Mouse (Mus musculus): ENCODE data around the gene Ntf3. TPM values are rescaled to one million over a fixed set of nuclear protein-coding genes. Genes with fewer than 3 reads are reported as not detected.

Ntf3 gene
- polyA plus RNA-seq, 1 experiment from 2014 or later, result 0.81 TPM

GRCm38 (mm10) chr6:126155928-126156327 lies 10.8 kb downstream of the Ntf3 start:
- H3K9me3 ChIP-seq (replicated peaks), result no peaks in the 10 kb centered on the region
- ATAC-seq (ENCODE audit: low read depth) (no peak), DNase-seq (no peak)
- H3K4me2 ChIP-seq, result no peak overlapping the region
- WGBS (ENCODE audit: insufficient replicate concordance), result 71% methylated on average over 2 of the region's 2 CpGs
- no peak overlapping the region for H3K4me3 ChIP-seq (replicated peaks)
- no peaks in the 10 kb centered on the region for H3K36me3 ChIP-seq
- no peak overlapping the region for H3K27ac ChIP-seq
- no peaks in the 10 kb centered on the region for H3K27me3 ChIP-seq
- H3K9ac ChIP-seq, result no peak overlapping the region
- no peaks in the 10 kb centered on the region for H3K4me1 ChIP-seq (replicated peaks)

GRCm38 (mm10) chr6:126154372-126154982 lies 12.2 kb downstream of the Ntf3 start:
- Histone ChIP-seq H3K27ac (no peak overlapping the region), H3K4me1 (replicated peaks) (no peaks in the 10 kb centered on the region), H3K36me3 (no peaks in the 10 kb centered on the region), H3K4me3 (replicated peaks) (no peak overlapping the region), H3K9me3 (replicated peaks) (no peaks in the 10 kb centered on the region), H3K9ac (no peak overlapping the region), H3K27me3 (no peaks in the 10 kb centered on the region), H3K4me2 (no peak overlapping the region)
- WGBS (ENCODE audit: insufficient replicate concordance), result 21% methylated on average over 8 of the region's 8 CpGs
- ATAC-seq (ENCODE audit: low read depth) (no peak), DNase-seq (no peak)

GRCm38 (mm10) chr6:126153154-126153553 lies 13.6 kb downstream of the Ntf3 start:
- 29% methylated on average over 2 of the region's 2 CpGs for WGBS (ENCODE audit: insufficient replicate concordance)
- no peak overlapping the region for H3K4me2 ChIP-seq
- H3K9ac ChIP-seq, result no peak overlapping the region
- ATAC-seq (ENCODE audit: low read depth), result no peak
- H3K27ac ChIP-seq, result no peak overlapping the region
- no peaks in the 10 kb centered on the region for H3K4me1 ChIP-seq (replicated peaks)
- no peak overlapping the region for H3K4me3 ChIP-seq (replicated peaks)
- DNase-seq, result no peak
- no peaks in the 10 kb centered on the region for H3K36me3 ChIP-seq
- no peaks in the 10 kb centered on the region for H3K27me3 ChIP-seq
- no peaks in the 10 kb centered on the region for H3K9me3 ChIP-seq (replicated peaks)

GRCm38 (mm10) chr6:126143659-126144058 lies 23.1 kb downstream of the Ntf3 start:
- Histone ChIP-seq H3K27ac (no peak overlapping the region), H3K9ac (no peak overlapping the region), H3K4me2 (no peak overlapping the region), H3K36me3 (no peaks in the 10 kb centered on the region), H3K4me1 (replicated peaks) (no peaks in the 10 kb centered on the region), H3K9me3 (replicated peaks) (no peaks in the 10 kb centered on the region), H3K27me3 (no peaks in the 10 kb centered on the region), H3K4me3 (replicated peaks) (no peak overlapping the region)
- ATAC-seq (ENCODE audit: low read depth) (no peak), DNase-seq (no peak)
- 65% methylated on average over 5 of the region's 5 CpGs for WGBS (ENCODE audit: insufficient replicate concordance)

- Histone ChIP-seq H3K9me3 (replicated peaks) (no peaks in the 10 kb centered on the region), H3K9ac (no peak overlapping the region), H3K4me1 (replicated peaks) (no peaks in the 10 kb centered on the region), H3K4me3 (replicated peaks) (no peak overlapping the region), H3K4me2 (no peak overlapping the region), H3K27me3 (no peaks in the 10 kb centered on the region), H3K36me3 (no peaks in the 10 kb centered on the region), H3K27ac (no peak overlapping the region)
- ATAC-seq (ENCODE audit: low read depth), result no peak
- DNase-seq, result no peak
- WGBS (ENCODE audit: insufficient replicate concordance), result 44% methylated on average over 3 of the region's 3 CpGs
These were observed 24.0 kb downstream of the Ntf3 start for GRCm38 (mm10) chr6:126142741-126143140.

GRCm38 (mm10) chr6:126142021-126142554 lies 24.6 kb downstream of the Ntf3 start:
- 39% methylated on average over 8 of the region's 8 CpGs for WGBS (ENCODE audit: insufficient replicate concordance)
- Histone ChIP-seq H3K4me3 (replicated peaks) (no peak overlapping the region), H3K27me3 (no peaks in the 10 kb centered on the region), H3K36me3 (no peaks in the 10 kb centered on the region), H3K4me1 (replicated peaks) (no peaks in the 10 kb centered on the region), H3K27ac (no peak overlapping the region), H3K9me3 (replicated peaks) (no peaks in the 10 kb centered on the region), H3K9ac (no peak overlapping the region), H3K4me2 (no peak overlapping the region)
- no peak for DNase-seq
- ATAC-seq (ENCODE audit: low read depth), result no peak

- Histone ChIP-seq H3K4me3 (replicated peaks) (no peak overlapping the region), H3K9ac (no peak overlapping the region), H3K27me3 (no peaks in the 10 kb centered on the region), H3K9me3 (replicated peaks) (no peaks in the 10 kb centered on the region), H3K4me1 (replicated peaks) (no peaks in the 10 kb centered on the region), H3K4me2 (no peak overlapping the region), H3K27ac (no peak overlapping the region), H3K36me3 (no peaks in the 10 kb centered on the region)
- ATAC-seq (ENCODE audit: low read depth) (no peak), DNase-seq (no peak)
- 34% methylated on average over 12 of the region's 13 CpGs for WGBS (ENCODE audit: insufficient replicate concordance)
These were observed 25.2 kb downstream of the Ntf3 start for GRCm38 (mm10) chr6:126141472-126141871.

GRCm38 (mm10) chr6:126140961-126141360 lies 25.7 kb downstream of the Ntf3 start:
- Histone ChIP-seq H3K9me3 (replicated peaks) (no peaks in the 10 kb centered on the region), H3K27ac (no peak overlapping the region), H3K4me2 (no peak overlapping the region), H3K4me3 (replicated peaks) (no peak overlapping the region), H3K4me1 (replicated peaks) (no peaks in the 10 kb centered on the region), H3K9ac (no peak overlapping the region), H3K36me3 (no peaks in the 10 kb centered on the region), H3K27me3 (no peaks in the 10 kb centered on the region)
- DNase-seq (no peak), ATAC-seq (ENCODE audit: low read depth) (no peak)
- WGBS (ENCODE audit: insufficient replicate concordance), result 66% methylated on average over 6 of the region's 6 CpGs

GRCm38 (mm10) chr6:126140416-126140815 lies 26.3 kb downstream of the Ntf3 start:
- DNase-seq (no peak), ATAC-seq (ENCODE audit: low read depth) (no peak)
- Histone ChIP-seq H3K4me1 (replicated peaks) (no peaks in the 10 kb centered on the region), H3K27ac (no peak overlapping the region), H3K4me3 (replicated peaks) (no peak overlapping the region), H3K4me2 (no peak overlapping the region), H3K9me3 (replicated peaks) (no peaks in the 10 kb centered on the region), H3K9ac (no peak overlapping the region), H3K27me3 (no peaks in the 10 kb centered on the region), H3K36me3 (no peaks in the 10 kb centered on the region)
- 40% methylated on average over 2 of the region's 2 CpGs for WGBS (ENCODE audit: insufficient replicate concordance)

GRCm38 (mm10) chr6:126134155-126134906 lies 32.4 kb downstream of the Ntf3 start:
- Histone ChIP-seq H3K4me2 (no peak overlapping the region), H3K4me1 (replicated peaks) (no peaks in the 10 kb centered on the region), H3K27ac (no peak overlapping the region), H3K36me3 (no peaks in the 10 kb centered on the region), H3K9me3 (replicated peaks) (no peaks in the 10 kb centered on the region), H3K4me3 (replicated peaks) (no peak overlapping the region), H3K27me3 (no peaks in the 10 kb centered on the region), H3K9ac (no peak overlapping the region)
- ATAC-seq (ENCODE audit: low read depth) (no peak), DNase-seq (no peak)
- WGBS (ENCODE audit: insufficient replicate concordance), result 58% methylated on average over 19 of the region's 19 CpGs

- no peak overlapping the region for H3K27ac ChIP-seq
- H3K4me2 ChIP-seq, result no peak overlapping the region
- no peaks in the 10 kb centered on the region for H3K9me3 ChIP-seq (replicated peaks)
- no peaks in the 10 kb centered on the region for H3K4me1 ChIP-seq (replicated peaks)
- H3K4me3 ChIP-seq (replicated peaks), result no peak overlapping the region
- WGBS (ENCODE audit: insufficient replicate concordance), result 63% methylated on average over 7 of the region's 7 CpGs
- H3K36me3 ChIP-seq, result no peaks in the 10 kb centered on the region
- H3K27me3 ChIP-seq, result no peaks in the 10 kb centered on the region
- no peak for ATAC-seq (ENCODE audit: low read depth)
- no peak for DNase-seq
- no peak overlapping the region for H3K9ac ChIP-seq
These were observed 38.5 kb downstream of the Ntf3 start for GRCm38 (mm10) chr6:126128238-126128637.

GRCm38 (mm10) chr6:126118247-126118646 lies 48.5 kb downstream of the Ntf3 start:
- no peaks in the 10 kb centered on the region for H3K4me1 ChIP-seq (replicated peaks)
- H3K9ac ChIP-seq, result no peak overlapping the region
- no peaks in the 10 kb centered on the region for H3K27me3 ChIP-seq
- no peaks in the 10 kb centered on the region for H3K9me3 ChIP-seq (replicated peaks)
- no peaks in the 10 kb centered on the region for H3K36me3 ChIP-seq
- no peak overlapping the region for H3K4me2 ChIP-seq
- ATAC-seq (ENCODE audit: low read depth) (no peak), DNase-seq (no peak)
- H3K4me3 ChIP-seq (replicated peaks), result no peak overlapping the region
- WGBS (ENCODE audit: insufficient replicate concordance), result 41% methylated on average over 1 of the region's 1 CpGs
- no peak overlapping the region for H3K27ac ChIP-seq
